Mouse (Mus musculus) left cerebral cortex, postnatal 25 days (tissue): ENCODE measurements around the gene Sacs. TPM values are rescaled to one million over a fixed set of nuclear protein-coding genes. Genes with fewer than 3 reads are reported as not detected.

Source experiments
- DNase-seq, 2 experiments: peaks; one replicate each; pipeline ENCODE4 v3.0.0; 2022; ENCODE audit warnings: low spot score in 2 of 2, mixed read lengths in 1 of 2
- intact Hi-C: fragments of 180-260 bp; cut with DNase I; formaldehyde crosslinking; loops from one replicate; pipeline ENCODE4 v1.15.1; 2025
- total RNA-seq, 2 experiments: library from RNA; stranded (reverse); gene quantifications; 2 replicates each; pipeline ENCODE4 v1.2.3; 2021

Gene Sacs
- total RNA-seq, 2 experiments from 2014 or later, result 59.7 to 68.4 TPM

- intact Hi-C loops, result no loop called here
- DNase-seq, result no peak
Observed at GRCm38 (mm10) chr14:61229763-61230162, 91.5 kb downstream of the Sacs start.

GRCm38 (mm10) chr14:61230179-61230578, 91.9 kb downstream of the Sacs start:
- intact Hi-C loops, result no loop called here
- no peak for DNase-seq

GRCm38 (mm10) chr14:61232016-61232568, 93.8 kb downstream of the Sacs start:
- intact Hi-C loops, result no loop called here

GRCm38 (mm10) chr14:61235846-61236474, 97.7 kb downstream of the Sacs start:
- no peak for DNase-seq
- intact Hi-C loops, result no loop called here

More at GRCm38 (mm10) chr14:61232016-61232568, 93.8 kb downstream of the Sacs start:
- DNase-seq, result peak in 1 of 2 experiments; percentile 47

- no peak for DNase-seq
- intact Hi-C loops, result no loop called here
Observed at GRCm38 (mm10) chr14:61237101-61237654, 98.9 kb downstream of the Sacs start.

- peak; percentile 58 to 90 for DNase-seq
- intact Hi-C loops, result no loop called here
Observed at GRCm38 (mm10) chr14:61238751-61239150, 100.5 kb downstream of the Sacs start.

- DNase-seq, result no peak
- intact Hi-C loops, result loop anchor here (1.0 kb wide), 1 partner anchor 52 kb away; no protein-coding TSS in a partner anchor
Observed at GRCm38 (mm10) chr14:61242611-61243010, 104.4 kb downstream of the Sacs start.

- intact Hi-C loops, result no loop called here
- DNase-seq, result no peak
Observed at GRCm38 (mm10) chr14:61246444-61246843, 108.2 kb downstream of the Sacs start.

- no peak for DNase-seq
- intact Hi-C loops, result no loop called here
Observed at GRCm38 (mm10) chr14:61252596-61253388, 114.5 kb downstream of the Sacs start.

GRCm38 (mm10) chr14:61258352-61258751, 120.1 kb downstream of the Sacs start, which contains the start of gene Sgcg:
Sgcg (minus strand) TSS chr14:61258490.
- intact Hi-C loops, result no loop called here
- no peak for DNase-seq

GRCm38 (mm10) chr14:61259084-61259483, 120.8 kb downstream of the Sacs start:
- DNase-seq, result no peak
- intact Hi-C loops, result no loop called here

GRCm38 (mm10) chr14:61267908-61268475, 129.7 kb downstream of the Sacs start:
- intact Hi-C loops, result no loop called here
- no peak for DNase-seq

- intact Hi-C loops, result no loop called here
- no peak for DNase-seq
Observed at GRCm38 (mm10) chr14:61274414-61275198, 136.3 kb downstream of the Sacs start.

GRCm38 (mm10) chr14:61277285-61277684, 139.0 kb downstream of the Sacs start:
- peak in 1 of 2 experiments; percentile 19 for DNase-seq
- intact Hi-C loops, result no loop called here

- intact Hi-C loops, result no loop called here
- no peak for DNase-seq
Observed at GRCm38 (mm10) chr14:61278676-61279300, 140.5 kb downstream of the Sacs start.

GRCm38 (mm10) chr14:61288606-61289286, 150.5 kb downstream of the Sacs start:
- DNase-seq, result no peak
- intact Hi-C loops, result no loop called here
